Mouse (Mus musculus): ENCODE results near the gene Cipc. TPM values are rescaled to one million over a fixed set of nuclear protein-coding genes. Genes with fewer than 3 reads are reported as not detected.
A peak's percentile ranks its signal among the peaks of the same experiment; 100 is the strongest.

Gene Cipc
- polyA plus RNA-seq, 1 experiment from 2014 or later = 34.8 TPM

GRCm38 (mm10) chr12:86959661-86960060 lies 12.8 kb downstream of the Cipc start:
- POLR2A ChIA-PET = no interaction called here
- no peaks in the 10 kb centered on the region for H3K27me3 ChIP-seq
- no peak for TF ChIP-seq CTCF (IDR thresholded peaks at IDR 0.05)
- CTCF ChIA-PET = no interaction called here
- no peak for DNase-seq (ENCODE audit: low read depth, low spot score)
- in situ Hi-C loops (cut with MboI; ENCODE audit: low pct_unique_long_range_greater_than_20kb) = no loop called here
- ATAC-seq = no peak

- H3K27me3 ChIP-seq = no peaks in the 10 kb centered on the region
- ATAC-seq = no peak
- in situ Hi-C loops (cut with MboI; ENCODE audit: low pct_unique_long_range_greater_than_20kb) = no loop called here
- CTCF ChIA-PET = no interaction called here
- DNase-seq (ENCODE audit: low read depth, low spot score) = no peak
- TF ChIP-seq CTCF (IDR thresholded peaks at IDR 0.05) = no peak
- POLR2A ChIA-PET = interaction anchor here (0.5 kb wide), 1 partner anchor 213 kb away, joined by 3 read pairs; no protein-coding TSS in a partner anchor
These were observed 13.3 kb downstream of the Cipc start for GRCm38 (mm10) chr12:86960138-86960537.

DNA sequence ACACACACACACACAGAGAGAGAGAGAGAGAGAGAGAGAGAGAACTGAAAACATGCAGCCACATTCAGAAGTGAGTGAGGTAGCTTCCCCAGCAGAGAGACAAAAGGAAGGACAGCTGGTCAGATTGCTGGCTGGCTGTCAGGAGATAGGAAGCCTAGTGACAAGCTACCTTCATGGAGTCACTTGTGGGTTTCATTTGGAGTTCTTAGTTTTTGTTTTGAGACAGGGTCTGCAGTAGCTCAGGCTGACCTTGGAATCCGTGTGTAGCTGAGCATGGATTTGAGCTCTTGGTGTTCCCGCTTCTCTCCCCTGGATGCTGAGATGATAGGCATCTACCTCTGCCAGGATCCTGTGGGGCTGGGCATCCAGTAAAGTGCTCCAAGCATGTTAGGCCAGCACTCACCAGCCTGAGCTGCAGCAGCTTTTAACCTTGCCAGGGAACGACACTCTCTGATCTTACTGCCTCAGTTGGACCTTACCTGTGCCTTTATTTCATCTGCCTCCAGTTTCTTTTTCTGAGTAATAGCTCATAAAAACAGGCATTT lies 14.0 kb downstream of the Cipc start:
- TF ChIP-seq CTCF (IDR thresholded peaks at IDR 0.05) = no peak
- H3K27me3 ChIP-seq = no peaks in the 10 kb centered on the region
- ChIA-PET CTCF (interaction anchor here (0.9 kb wide), 2 partner anchors 14 to 16 kb away, joined by 3 read pairs; no protein-coding TSS in a partner anchor), POLR2A (no interaction called here)
- DNase-seq (ENCODE audit: low read depth, low spot score) = no peak
- no peak for ATAC-seq
- in situ Hi-C loops (cut with MboI; ENCODE audit: low pct_unique_long_range_greater_than_20kb) = no loop called here

GRCm38 (mm10) chr12:86961589-86962344 lies 14.9 kb downstream of the Cipc start:
- in situ Hi-C loops (cut with MboI; ENCODE audit: low pct_unique_long_range_greater_than_20kb) = no loop called here
- ChIA-PET CTCF (interaction anchor here (1.6 kb wide), 1 partner anchor 13 kb away, joined by 5 read pairs; no protein-coding TSS in a partner anchor), POLR2A (no interaction called here)
- no peak for TF ChIP-seq CTCF (IDR thresholded peaks at IDR 0.05)
- no peaks in the 10 kb centered on the region for H3K27me3 ChIP-seq
- no peak for ATAC-seq
- DNase-seq (ENCODE audit: low read depth, low spot score) = no peak

DNA sequence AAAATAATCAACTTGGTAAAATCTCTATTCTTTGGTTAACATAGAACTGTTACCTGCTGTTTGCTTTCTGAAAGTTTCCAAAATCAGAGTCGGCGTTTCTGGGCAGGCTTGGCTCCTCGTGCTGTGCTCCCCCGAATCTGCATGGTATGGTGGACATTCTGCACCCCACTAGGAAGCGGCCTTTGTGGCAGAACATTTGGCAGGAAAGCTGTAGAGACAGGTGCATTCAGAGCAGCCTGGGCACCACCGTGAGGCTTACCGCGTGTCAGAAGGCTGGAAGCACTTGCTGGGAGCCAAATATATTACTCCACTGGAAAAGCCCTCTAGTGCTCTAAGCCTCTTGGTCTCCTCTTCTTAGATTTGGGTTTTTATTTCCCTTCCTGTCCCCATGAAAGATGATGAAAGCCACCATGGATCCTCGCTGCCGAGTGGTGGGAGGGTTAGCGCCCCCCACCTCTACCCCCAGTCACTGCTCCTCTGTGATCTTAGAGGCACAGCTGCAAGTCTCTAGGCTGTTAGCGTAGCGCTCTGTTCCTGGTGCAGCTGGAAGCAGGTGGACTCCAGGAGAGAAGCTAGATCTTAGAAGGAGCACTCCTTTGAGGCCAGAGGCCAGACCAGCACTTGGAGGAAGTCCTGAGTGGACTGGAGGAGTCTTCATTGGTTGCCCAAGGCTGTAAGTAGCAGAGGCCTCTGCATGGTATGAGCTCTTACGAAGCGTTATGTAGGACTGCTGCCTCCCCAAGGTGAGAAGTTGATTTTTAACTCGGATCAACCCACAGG lies 17.6 kb downstream of the Cipc start:
- no peak for TF ChIP-seq CTCF (IDR thresholded peaks at IDR 0.05)
- ATAC-seq (no peak), DNase-seq (ENCODE audit: low read depth, low spot score) (no peak)
- H3K27me3 ChIP-seq = no peaks in the 10 kb centered on the region
- POLR2A ChIA-PET = no interaction called here
- CTCF ChIA-PET = no interaction called here
- in situ Hi-C loops (cut with MboI; ENCODE audit: low pct_unique_long_range_greater_than_20kb) = no loop called here

GRCm38 (mm10) chr12:86965237-86965799 lies 18.5 kb downstream of the Cipc start:
- DNase-seq (ENCODE audit: low read depth, low spot score) (no peak), ATAC-seq (no peak)
- no peak for TF ChIP-seq CTCF (IDR thresholded peaks at IDR 0.05)
- ChIA-PET POLR2A (no interaction called here), CTCF (interaction anchor here (1.0 kb wide), 1 partner anchor 12 kb away, joined by 3 read pairs; no protein-coding TSS in a partner anchor)
- in situ Hi-C loops (cut with MboI; ENCODE audit: low pct_unique_long_range_greater_than_20kb) = no loop called here
- H3K27me3 ChIP-seq = no peaks in the 10 kb centered on the region

DNA sequence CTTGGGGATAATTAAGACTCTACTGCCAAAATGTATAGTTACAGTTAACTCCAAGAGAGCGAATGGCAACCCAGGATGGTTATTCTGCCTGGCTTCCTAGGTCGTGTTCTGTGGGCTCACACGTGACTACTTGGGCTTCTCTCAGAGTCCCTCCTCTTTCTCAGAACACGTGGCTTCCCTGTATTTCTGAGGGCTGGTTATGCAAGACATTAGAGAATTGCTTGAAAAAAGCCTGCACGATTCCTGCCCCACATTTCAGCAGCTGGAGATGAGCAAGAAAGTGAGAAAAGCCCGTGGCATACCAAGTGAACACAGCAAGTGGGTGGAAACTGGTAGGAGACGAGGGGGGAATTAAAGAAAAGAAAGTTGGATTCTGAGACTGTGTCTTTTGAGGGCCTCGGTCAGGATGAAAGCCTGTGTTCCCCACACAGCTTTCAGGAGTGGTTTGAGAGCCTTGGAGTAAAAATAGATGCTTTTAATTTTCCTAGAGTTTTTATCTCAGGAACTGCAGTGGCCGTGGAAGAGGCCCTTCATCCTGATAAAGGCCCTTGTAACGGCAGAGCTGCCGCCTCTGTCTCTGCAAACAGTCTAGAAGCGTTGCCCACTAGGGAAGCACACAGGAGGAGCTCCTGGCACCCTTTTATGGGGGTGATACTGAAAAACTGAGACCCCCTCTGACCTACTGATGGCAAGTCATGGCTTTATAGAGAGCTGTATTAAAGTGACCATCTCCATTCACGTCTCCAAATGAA lies 21.8 kb downstream of the Cipc start:
- in situ Hi-C loops (cut with MboI; ENCODE audit: low pct_unique_long_range_greater_than_20kb) = no loop called here
- DNase-seq (ENCODE audit: low read depth, low spot score) (no peak), ATAC-seq (no peak)
- H3K27me3 ChIP-seq = no peaks in the 10 kb centered on the region
- CTCF ChIA-PET = no interaction called here
- no peak for TF ChIP-seq CTCF (IDR thresholded peaks at IDR 0.05)
- POLR2A ChIA-PET = no interaction called here

GRCm38 (mm10) chr12:86969220-86969601 lies 22.4 kb downstream of the Cipc start:
- ATAC-seq (no peak), DNase-seq (ENCODE audit: low read depth, low spot score) (no peak)
- TF ChIP-seq CTCF (IDR thresholded peaks at IDR 0.05) = no peak
- ChIA-PET CTCF (no interaction called here), POLR2A (no interaction called here)
- in situ Hi-C loops (cut with MboI; ENCODE audit: low pct_unique_long_range_greater_than_20kb) = no loop called here
- no peaks in the 10 kb centered on the region for H3K27me3 ChIP-seq

GRCm38 (mm10) chr12:86971089-86971488 lies 24.2 kb downstream of the Cipc start:
- H3K27me3 ChIP-seq = no peaks in the 10 kb centered on the region
- no peak for DNase-seq (ENCODE audit: low read depth, low spot score)
- in situ Hi-C loops (cut with MboI; ENCODE audit: low pct_unique_long_range_greater_than_20kb) = no loop called here
- POLR2A ChIA-PET = no interaction called here
- no peak for ATAC-seq
- CTCF ChIA-PET = no interaction called here
- TF ChIP-seq CTCF (IDR thresholded peaks at IDR 0.05) = no peak

- POLR2A ChIA-PET = interaction anchor here (0.6 kb wide), 1 partner anchor 30 kb away, joined by 3 read pairs; no protein-coding TSS in a partner anchor
- DNase-seq (ENCODE audit: low read depth, low spot score) = peak; percentile 56
These were observed 26.4 kb downstream of the Cipc start for GRCm38 (mm10) chr12:86973216-86973615.

More at GRCm38 (mm10) chr12:86973216-86973615, 26.4 kb downstream of the Cipc start:
- CTCF ChIA-PET = interaction anchor here (0.8 to 1.4 kb wide), 4 partner anchors 10 to 206 kb away, joined by 3 to 4 read pairs (median 4); no protein-coding TSS in a partner anchor
- in situ Hi-C loops (cut with MboI; ENCODE audit: low pct_unique_long_range_greater_than_20kb) = no loop called here
- no peaks in the 10 kb centered on the region for H3K27me3 ChIP-seq
- TF ChIP-seq CTCF (IDR thresholded peaks at IDR 0.05) = no peak
- ATAC-seq = peak; percentile 52

Data from Patski (cell line).